Mouse (Mus musculus) cerebellum, adult 11 months (tissue): ENCODE measurements around the gene Tmed4.
"Not testable (repeated sequence)": the region's sequence is repeated elsewhere in the genome, so short reads cannot be mapped to it uniquely, and the experiment has no call there.

Experiments
- DNase-seq: peaks from one replicate; pipeline ENCODE4 v3.0.0; 2022

The Tmed4 gene

DNA sequence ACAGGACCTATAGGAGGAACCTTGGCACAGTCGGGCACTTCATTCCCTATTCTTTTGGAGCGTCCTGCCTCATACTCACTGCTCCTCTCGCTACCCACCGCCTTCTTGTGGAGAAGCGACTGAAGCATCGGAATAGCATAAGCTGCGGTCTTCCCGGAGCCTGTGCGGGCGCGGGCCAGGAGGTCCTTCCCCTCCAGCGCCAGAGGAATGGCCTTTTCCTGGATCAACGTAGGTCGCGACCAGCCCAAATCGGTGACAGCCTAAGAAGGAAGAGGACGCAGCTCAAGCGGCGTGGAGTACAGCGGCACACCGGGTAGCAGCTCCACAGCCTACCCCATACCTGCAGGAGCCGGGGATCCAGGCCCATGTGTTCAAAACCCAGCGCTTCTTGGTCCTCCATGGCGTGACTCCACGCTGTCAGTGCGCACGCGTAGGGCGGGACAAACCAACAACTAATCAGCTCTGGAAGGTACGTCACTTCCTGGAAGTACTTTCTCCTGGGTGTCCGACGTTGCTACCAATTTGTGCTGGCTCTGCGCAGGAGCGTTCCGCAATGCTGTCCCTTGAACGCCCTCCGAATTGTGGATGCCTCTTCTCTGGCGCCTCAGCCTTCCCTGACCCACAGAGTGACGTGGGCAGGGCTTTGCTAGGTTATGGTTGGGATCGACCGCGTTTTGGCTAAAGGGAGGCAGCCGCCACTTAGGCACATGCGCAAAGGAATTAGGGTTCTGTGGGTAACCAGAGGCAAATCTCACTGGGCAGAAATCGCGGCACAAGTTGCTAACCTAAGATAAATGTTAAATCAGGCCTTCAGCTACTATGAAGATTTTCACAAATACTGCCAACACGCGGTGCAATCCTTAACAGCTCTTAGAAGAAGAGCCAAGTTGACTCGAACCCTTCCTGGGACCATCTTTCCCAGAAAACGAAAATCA, 7.1 kb downstream of the Tmed4 start, which contains the start of gene Ddx56:
TSS of gene Ddx56 (minus strand) at position 453 of the 935 bp plus-strand sequence.
- DNase-seq, result peak; percentile 90

- no peak for DNase-seq
Observed at GRCm38 (mm10) chr11:6266621-6267020, 8.0 kb downstream of the Tmed4 start.

DNA sequence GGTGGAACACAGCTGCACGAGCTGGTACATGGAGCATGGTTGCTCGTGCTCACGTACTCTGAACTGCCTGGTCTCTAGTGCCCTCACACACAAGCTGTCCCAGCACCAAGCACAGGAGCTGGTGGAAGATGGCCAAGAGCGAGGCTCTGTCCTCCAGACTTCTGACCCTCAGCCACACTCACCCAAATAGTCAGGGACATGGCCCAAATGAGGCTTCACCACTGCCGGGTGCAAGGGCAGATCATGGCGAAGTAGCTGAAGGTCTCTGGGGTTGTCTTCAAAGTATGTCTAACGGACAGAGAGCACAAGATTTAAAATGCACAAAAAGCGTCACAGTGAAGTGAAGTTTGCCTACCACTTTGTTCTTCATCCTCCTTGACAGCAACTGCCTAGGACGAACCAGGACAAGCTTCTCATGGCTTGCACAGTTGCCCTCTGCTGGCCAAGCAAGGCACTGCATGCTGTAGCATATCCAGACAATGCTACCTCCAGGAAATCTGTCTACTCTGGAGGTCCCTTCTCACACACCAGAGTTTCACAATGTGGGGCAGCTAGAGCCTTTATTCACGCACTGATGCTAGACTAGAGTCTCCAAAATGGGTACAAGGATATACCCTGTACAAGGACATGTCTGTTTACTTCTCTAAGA, 13.1 kb downstream of the Tmed4 start:
- DNase-seq, result peak; percentile 56

DNA sequence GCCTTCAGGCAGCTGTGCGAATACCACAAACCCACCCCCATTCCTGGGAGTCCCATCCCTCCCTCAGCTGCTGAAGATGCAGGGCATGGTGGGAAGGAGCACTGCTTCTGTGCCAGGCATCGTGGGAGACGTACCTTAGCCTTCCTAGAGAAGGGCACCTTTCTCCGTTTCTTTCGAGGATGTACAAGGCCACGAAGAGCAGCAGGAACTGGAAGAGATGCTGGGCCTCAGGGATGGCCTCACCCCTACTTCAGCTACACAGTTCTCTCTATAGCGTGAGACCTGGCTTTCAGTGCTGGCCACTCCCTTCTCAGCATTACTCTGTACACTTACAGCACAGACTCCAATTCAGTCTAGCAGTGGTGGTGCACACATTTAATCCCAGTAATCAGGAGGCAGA, 15.3 kb downstream of the Tmed4 start:
- no peak for DNase-seq

GRCm38 (mm10) chr11:6256490-6257072, 18.1 kb downstream of the Tmed4 start:
- no peak for DNase-seq

DNA sequence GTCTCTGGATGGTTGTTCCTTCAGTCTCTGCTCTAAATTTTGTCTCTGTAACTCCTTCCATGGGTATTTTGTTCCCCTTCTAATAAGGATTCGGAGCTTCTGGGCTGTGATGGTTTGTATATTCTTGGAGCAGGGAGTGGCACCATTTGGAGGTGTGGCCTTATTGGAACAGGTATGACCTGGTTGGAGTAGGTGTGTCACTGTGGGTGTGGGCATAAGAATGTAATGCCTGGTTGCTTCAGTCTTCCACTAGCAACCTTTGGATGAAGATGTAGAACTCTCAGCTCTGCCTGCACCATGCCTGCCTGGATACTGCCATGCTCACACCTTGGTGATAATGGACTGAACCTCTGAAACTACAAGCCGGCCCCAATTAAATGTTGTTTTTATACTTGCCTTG, 20.1 kb downstream of the Tmed4 start:
- not testable (repeated sequence) for DNase-seq

GRCm38 (mm10) chr11:6252824-6253223, 21.8 kb downstream of the Tmed4 start:
- no peak for DNase-seq

DNA sequence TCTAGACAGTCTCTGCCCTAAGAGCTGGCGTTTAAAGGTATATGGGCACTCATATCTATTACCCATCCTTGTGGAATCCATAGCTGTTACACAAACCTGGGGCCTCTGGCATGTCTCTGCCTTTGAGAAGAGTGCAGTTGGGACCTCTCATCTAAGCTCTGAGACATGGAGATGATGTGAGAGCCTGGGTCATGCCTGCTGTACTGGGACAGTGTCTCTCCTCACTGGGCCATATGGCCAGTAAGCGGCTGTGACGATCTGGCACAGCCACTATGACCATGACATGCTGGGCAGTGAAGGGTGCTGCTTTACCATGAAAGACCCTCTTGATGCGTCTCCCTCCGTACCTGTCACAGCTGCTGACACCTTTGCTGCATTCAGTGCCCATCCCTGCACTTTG, 22.4 kb downstream of the Tmed4 start:
- no peak for DNase-seq

GRCm38 (mm10) chr11:6244707-6245106, 30.0 kb downstream of the Tmed4 start:
- DNase-seq, result no peak

DNA sequence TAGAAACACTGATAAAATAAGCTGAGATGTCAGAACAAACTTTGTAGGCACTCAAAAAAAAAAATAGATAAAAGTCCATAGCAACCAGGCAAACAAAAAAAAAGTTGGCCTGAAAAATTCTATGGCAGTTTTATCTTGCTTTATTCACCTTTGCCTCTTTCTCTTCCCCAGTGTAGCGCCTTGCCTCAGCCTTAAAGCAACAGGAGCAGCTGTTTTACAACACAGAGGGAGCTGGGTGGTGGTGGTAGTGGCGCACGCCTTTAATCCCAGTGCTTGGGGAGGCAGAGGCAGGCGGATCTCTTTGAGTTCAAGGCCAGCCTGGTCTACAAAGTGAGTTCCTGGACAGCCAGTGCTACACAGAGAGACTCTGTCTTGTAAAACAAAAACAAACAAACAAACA, 41.6 kb downstream of the Tmed4 start:
- no peak for DNase-seq

- no peak for DNase-seq
Observed at GRCm38 (mm10) chr11:6230012-6230411, 44.7 kb downstream of the Tmed4 start, which contains the start of gene Npc1l1. Npc1l1 (minus strand) TSS chr11:6230143.

- DNase-seq, result no peak
Observed at GRCm38 (mm10) chr11:6224541-6225229, 50.0 kb downstream of the Tmed4 start.

DNA sequence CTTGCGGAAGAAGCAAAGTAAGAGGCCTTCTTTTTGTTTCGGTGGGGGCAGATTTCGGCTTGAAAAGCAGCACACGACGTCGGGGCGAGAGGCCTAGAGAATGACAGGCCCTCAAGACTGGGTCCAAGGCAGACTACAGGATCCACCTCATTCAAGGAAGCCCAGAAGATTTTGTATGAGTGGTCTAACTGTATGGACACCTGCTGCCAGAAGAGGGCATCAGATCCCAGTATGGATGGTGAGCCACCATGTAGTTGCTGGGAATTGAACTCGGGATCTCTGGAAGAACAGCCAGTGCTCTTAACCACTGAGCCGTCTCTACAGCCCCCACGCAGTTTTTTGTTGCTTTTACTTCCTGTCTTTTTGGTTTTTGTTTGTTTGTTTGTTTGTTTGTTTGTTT, 52.5 kb downstream of the Tmed4 start:
- DNase-seq, result no peak
